Mouse (Mus musculus) right cerebral cortex, postnatal 10 days (tissue): ENCODE results near the gene Dnhd1.

Experiments used
- DNase-seq, 2 experiments: peaks; one replicate each; pipeline ENCODE4 v3.0.0; 2021; ENCODE audit warnings: low spot score in 2 of 2

Dnhd1 gene

GRCm38 (mm10) chr7:105650639-105651435 is at the start of gene Dnhd1:
Dnhd1 (plus strand) TSS chr7:105650827.
- peak; percentile 54 to 55 for DNase-seq

- peak; percentile 53 to 70 for DNase-seq
Observed at GRCm38 (mm10) chr7:105602860-105603623, 47.6 kb upstream of the Dnhd1 start.

- no peak for DNase-seq
Observed at GRCm38 (mm10) chr7:105608467-105608866, 42.2 kb upstream of the Dnhd1 start.

- no peak for DNase-seq
Observed at GRCm38 (mm10) chr7:105611767-105612166, 38.9 kb upstream of the Dnhd1 start.

- no peak for DNase-seq
Observed at GRCm38 (mm10) chr7:105614400-105614799, 36.2 kb upstream of the Dnhd1 start.

- DNase-seq: no peak
Observed at GRCm38 (mm10) chr7:105615720-105616119, 34.9 kb upstream of the Dnhd1 start.

GRCm38 (mm10) chr7:105616561-105616960 is 34.1 kb upstream of the Dnhd1 start:
- no peak for DNase-seq

GRCm38 (mm10) chr7:105617810-105618209 is 32.8 kb upstream of the Dnhd1 start:
- DNase-seq: no peak

- no peak for DNase-seq
Observed at GRCm38 (mm10) chr7:105619701-105620100, 30.9 kb upstream of the Dnhd1 start.

- no peak for DNase-seq
Observed at GRCm38 (mm10) chr7:105621053-105621452, 29.6 kb upstream of the Dnhd1 start.

GRCm38 (mm10) chr7:105621646-105622292 is 28.9 kb upstream of the Dnhd1 start:
- no peak for DNase-seq

GRCm38 (mm10) chr7:105625397-105625796 is 25.2 kb upstream of the Dnhd1 start:
- no peak for DNase-seq

- DNase-seq: peak in 1 of 2 experiments; percentile 59
Observed at GRCm38 (mm10) chr7:105628633-105629032, 22.0 kb upstream of the Dnhd1 start.

- DNase-seq: no peak
Observed at GRCm38 (mm10) chr7:105632551-105632972, 18.1 kb upstream of the Dnhd1 start.

GRCm38 (mm10) chr7:105633127-105633800 is 17.4 kb upstream of the Dnhd1 start, which contains the start of gene Trim3:
Trim3 (minus strand) TSS chr7:105633571.
- peak; percentile 93 for DNase-seq

GRCm38 (mm10) chr7:105633801-105634135 is 16.9 kb upstream of the Dnhd1 start:
- no peak for DNase-seq

- DNase-seq: no peak
Observed at GRCm38 (mm10) chr7:105634272-105634920, 16.2 kb upstream of the Dnhd1 start.

- no peak for DNase-seq
Observed at GRCm38 (mm10) chr7:105635726-105636125, 14.9 kb upstream of the Dnhd1 start.

GRCm38 (mm10) chr7:105638776-105639175 is 11.9 kb upstream of the Dnhd1 start:
- DNase-seq: peak in 1 of 2 experiments; percentile 38

GRCm38 (mm10) chr7:105639304-105639703 is 11.3 kb upstream of the Dnhd1 start:
- DNase-seq: peak in 1 of 2 experiments; percentile 51

GRCm38 (mm10) chr7:105639756-105640155 is 10.9 kb upstream of the Dnhd1 start, which contains the start of gene Timm10b:
Timm10b (plus strand) TSS chr7:105640056.
- no peak for DNase-seq
